Mouse (Mus musculus): ENCODE data around the gene Tgfb1i1.

Tgfb1i1 gene

GRCm38 (mm10) chr7:128244410-128245025, 2.1 kb upstream of the Tgfb1i1 start:
- no peak for DNase-seq (ENCODE audit: low spot score)

- no peak for DNase-seq (ENCODE audit: low spot score)
Measured at GRCm38 (mm10) chr7:128245547-128245946, 1.1 kb upstream of the Tgfb1i1 start.

- peak; percentile 81 for DNase-seq (ENCODE audit: low spot score)
Measured at GRCm38 (mm10) chr7:128247443-128247842, 831 bp downstream of the Tgfb1i1 start.

- DNase-seq (ENCODE audit: low spot score) = no peak
Measured at GRCm38 (mm10) chr7:128248081-128249042, 1.8 kb downstream of the Tgfb1i1 start.

- no peak for DNase-seq (ENCODE audit: low spot score)
Measured at GRCm38 (mm10) chr7:128249998-128250397, 3.4 kb downstream of the Tgfb1i1 start.

GRCm38 (mm10) chr7:128251946-128252345, 5.3 kb downstream of the Tgfb1i1 start:
- no peak for DNase-seq (ENCODE audit: low spot score)

GRCm38 (mm10) chr7:128252609-128253008, 6.0 kb downstream of the Tgfb1i1 start:
- peak; percentile 52 for DNase-seq (ENCODE audit: low spot score)

GRCm38 (mm10) chr7:128254978-128255377, 8.4 kb downstream of the Tgfb1i1 start:
- no peak for DNase-seq (ENCODE audit: low spot score)

- no peak for DNase-seq (ENCODE audit: low spot score)
Measured at GRCm38 (mm10) chr7:128255757-128256156, 9.1 kb downstream of the Tgfb1i1 start.

- peak; percentile 82 for DNase-seq (ENCODE audit: low spot score)
Measured at GRCm38 (mm10) chr7:128256783-128257334, 10.2 kb downstream of the Tgfb1i1 start.

- DNase-seq (ENCODE audit: low spot score) = no peak
Measured at GRCm38 (mm10) chr7:128265411-128265810, 18.8 kb downstream of the Tgfb1i1 start, which contains the start of gene Slc5a2. TSS of gene Slc5a2 (plus strand) at chr7:128265657.

- no peak for DNase-seq (ENCODE audit: low spot score)
Measured at GRCm38 (mm10) chr7:128266056-128266455, 19.4 kb downstream of the Tgfb1i1 start.

- no peak for DNase-seq (ENCODE audit: low spot score)
Measured at GRCm38 (mm10) chr7:128267391-128267790, 20.8 kb downstream of the Tgfb1i1 start.

- no peak for DNase-seq (ENCODE audit: low spot score)
Measured at GRCm38 (mm10) chr7:128267813-128268212, 21.2 kb downstream of the Tgfb1i1 start.

- DNase-seq (ENCODE audit: low spot score) = no peak
Measured at GRCm38 (mm10) chr7:128270431-128270850, 23.8 kb downstream of the Tgfb1i1 start.

GRCm38 (mm10) chr7:128271496-128271895, 24.9 kb downstream of the Tgfb1i1 start:
- DNase-seq (ENCODE audit: low spot score) = no peak

- no peak for DNase-seq (ENCODE audit: low spot score)
Measured at GRCm38 (mm10) chr7:128276051-128276450, 29.4 kb downstream of the Tgfb1i1 start.

- DNase-seq (ENCODE audit: low spot score) = no peak
Measured at GRCm38 (mm10) chr7:128279750-128280149, 33.1 kb downstream of the Tgfb1i1 start.

GRCm38 (mm10) chr7:128281765-128282164, 35.2 kb downstream of the Tgfb1i1 start:
- DNase-seq (ENCODE audit: low spot score) = no peak

GRCm38 (mm10) chr7:128282532-128283244, 36.1 kb downstream of the Tgfb1i1 start:
- no peak for DNase-seq (ENCODE audit: low spot score)

GRCm38 (mm10) chr7:128284047-128284446, 37.4 kb downstream of the Tgfb1i1 start:
- no peak for DNase-seq (ENCODE audit: low spot score)

- no peak for DNase-seq (ENCODE audit: low spot score)
Measured at GRCm38 (mm10) chr7:128285060-128285459, 38.4 kb downstream of the Tgfb1i1 start.
